Mouse (Mus musculus) adrenal gland, postnatal 4 days (tissue): Measurements from ENCODE around the gene Bbs2. TPM values are rescaled to one million over a fixed set of nuclear protein-coding genes. Genes with fewer than 3 reads are reported as not detected.

Experiments used
- total RNA-seq, 2 experiments: library from RNA; stranded (reverse); gene quantifications; 2 replicates each; pipeline ENCODE4 v1.2.3; 2021

The Bbs2 gene
- total RNA-seq, 2 experiments from 2014 or later = 29.4 to 29.6 TPM

Other genes starting within 250 kb of the Bbs2 start
- 100 to 1,000 TPM; 142 to 152 TPM for gene Amfr, start 86.1 kb downstream of the Bbs2 start, total RNA-seq
- gene Nudt21, start 61.9 kb downstream of the Bbs2 start, total RNA-seq = 10 to 100 TPM; 61.4 to 63.6 TPM
- gene Ogfod1, start 61.7 kb downstream of the Bbs2 start, total RNA-seq = 10 to 100 TPM; 12.1 to 14.8 TPM
- gene Mt4, start 38.3 kb upstream of the Bbs2 start, total RNA-seq = not detected
- gene Mt3, start 53.7 kb upstream of the Bbs2 start, total RNA-seq = 1 to 10 TPM; 6.5 to 6.9 TPM
- 100 to 1,000 TPM; 179 to 183 TPM for gene Mt2, start 73.7 kb upstream of the Bbs2 start, total RNA-seq
- 100 to 1,000 TPM; 241 to 243 TPM for gene Mt1, start 80.2 kb upstream of the Bbs2 start, total RNA-seq
- gene Nup93, start 115.6 kb upstream of the Bbs2 start, total RNA-seq = 10 to 100 TPM; 33.3 to 33.8 TPM
- gene Slc12a3, start 230.3 kb upstream of the Bbs2 start, total RNA-seq = 10 to 100 TPM in 1 of 2 experiments, 1 to 10 TPM in 1; 1.0 to 29.0 TPM